Mouse (Mus musculus): ENCODE results near the gene Rpp30.

DNA sequence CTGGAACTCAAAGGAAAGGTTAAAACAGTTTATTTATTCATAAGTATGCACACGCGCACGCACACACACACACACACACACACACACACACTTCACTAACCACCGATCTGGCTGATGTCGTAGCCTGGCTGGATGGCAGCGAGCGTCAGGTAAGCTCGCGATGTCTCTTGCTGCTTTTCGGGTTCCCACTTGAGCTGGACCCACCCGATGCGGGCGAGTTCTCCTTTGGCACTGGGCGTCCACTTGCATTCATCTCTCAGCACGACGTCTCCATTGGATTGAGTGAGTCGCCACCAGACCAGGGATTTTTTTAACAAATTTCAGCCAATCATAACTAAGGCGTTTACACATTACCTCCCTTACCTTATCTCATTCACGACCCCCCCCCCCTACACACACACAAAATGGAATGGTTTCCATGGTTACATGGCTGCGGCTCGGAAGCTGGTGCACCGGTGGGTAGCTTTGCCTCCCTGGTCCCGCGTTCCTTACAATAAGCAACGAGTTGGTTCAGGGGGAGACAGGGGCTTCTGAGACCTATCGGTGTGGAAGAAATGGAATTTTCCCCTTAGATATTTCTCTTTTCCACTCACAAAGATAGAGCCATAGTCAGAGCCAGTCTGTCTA lies 25.9 kb downstream of the Rpp30 start:
- TF ChIP-seq CTCF (IDR thresholded peaks at IDR 0.05; ENCODE audit: borderline replicate concordance, insufficient read depth, low read depth, low read length) (no peak), POLR2A (IDR thresholded peaks at IDR 0.05; ENCODE audit: borderline replicate concordance, insufficient read depth, low read length) (no peak)

Measured in cerebellum, adult 2 months (tissue).